Mouse (Mus musculus) liver, embryonic 14.5 days (tissue): ENCODE data around the gene Metap2. TPM values are rescaled to one million over a fixed set of nuclear protein-coding genes. Genes with fewer than 3 reads are reported as not detected.
"Not testable (repeated sequence)": the region's sequence is repeated elsewhere in the genome, so short reads cannot be mapped to it uniquely, and the experiment has no call there.

Experiments used
- ATAC-seq: fragments of 200-750 bp; cut with Nextera tagmentation; 2 replicates; pipeline ENCODE4 v1.8.0; 2017; ENCODE audit warnings: moderate number of reproducible peaks, mild to moderate bottlenecking, moderate library complexity; ENCODE audit not compliant: insufficient read depth
- DNase-seq, 3 experiments: peaks; one replicate each; pipeline ENCODE4 v3.0.0-alpha.2; 2012 to 2013; ENCODE audit warnings: low read depth in 3 of 3, low spot score in 3 of 3
- H3K27ac ChIP-seq: fragments of 300-500 bp; sonication (generic); 2 replicates; pipeline ENCODE4 v1.5.1; 2014; ENCODE audit warnings: moderate library complexity, mild to moderate bottlenecking, control low read depth, inconsistent platforms
- H3K27me3 ChIP-seq: fragments of 300-500 bp; sonication (generic); 2 replicates; pipeline ENCODE4 v1.6.1; 2014; ENCODE audit warnings: mild to moderate bottlenecking, low read length, moderate library complexity; ENCODE audit not compliant: control insufficient read depth, insufficient read depth
- H3K36me3 ChIP-seq: fragments of 300-500 bp; sonication (generic); replicated peaks from 2 replicates; pipeline ENCODE4 v1.6.1; 2014; ENCODE audit warnings: low read depth; ENCODE audit not compliant: control insufficient read depth, insufficient read depth
- H3K4me1 ChIP-seq, 2 experiments: fragments of 200-500 bp in 1 of 2; fragments of 300-500 bp in 1 of 2; sonication (generic) in 1 of 2; replicated peaks; 2 replicates each; pipeline ENCODE4 v1.6.1; 2012 to 2014; ENCODE audit warnings: antibody characterized with exemption in 1 of 2, inconsistent platforms in 1 of 2, low read length in 1 of 2; ENCODE audit not compliant: control insufficient read depth in 2 of 2, insufficient read depth in 2 of 2
- H3K4me2 ChIP-seq: fragments of 300-500 bp; sonication (generic); 2 replicates; pipeline ENCODE4 v1.6.1; 2014; ENCODE audit warnings: low read depth, mild to moderate bottlenecking, control low read depth, moderate library complexity
- H3K4me3 ChIP-seq, 2 experiments: fragments of 200-500 bp in 1 of 2; fragments of 300-500 bp in 1 of 2; sonication (generic) in 1 of 2; 2 replicates each; pipeline ENCODE4 v1.5.1; 2012 to 2014; ENCODE audit warnings: low read depth in 2 of 2, low read length in 2 of 2, mild to moderate bottlenecking in 2 of 2, control low read depth in 1 of 2, inconsistent platforms in 1 of 2, moderate library complexity in 1 of 2; ENCODE audit not compliant: insufficient read depth in 1 of 2
- H3K9ac ChIP-seq: fragments of 300-500 bp; sonication (generic); replicated peaks from 2 replicates; pipeline ENCODE4 v1.6.1; 2014; ENCODE audit warnings: mild to moderate bottlenecking, control low read depth, moderate library complexity
- H3K9me3 ChIP-seq: fragments of 300-500 bp; sonication (generic); 2 replicates; pipeline ENCODE4 v1.6.1; 2016; ENCODE audit warnings: low read length, mixed read lengths; ENCODE audit not compliant: control insufficient read depth
- CTCF ChIP-seq: IDR thresholded peaks from 2 replicates; pipeline ENCODE4 v1.5.1; 2016; ENCODE audit warnings: antibody characterized with exemption, low read depth, control low read depth
- WGBS: fragments of 180-500 bp; shearing (Covaris S2); extraction: QIAGEN DNeasy Blood & Tissue Kit; methylation state at CpG from one replicate; pipeline ENCODE4 v1.1.7; 2014; ENCODE audit not compliant: insufficient replicate concordance; 5-methylcytosine and 5-hydroxymethylcytosine counted together
- polyA plus RNA-seq, 2 experiments: library from polyadenylated mRNA; depleted of rRNA in 1 of 2; stranded (reverse) in 1 of 2; unstranded in 1 of 2; fragments of >200 nt; fragmentation: Nextera tagmentation in 1 of 2; extraction: Ambion mirVana in 1 of 2; gene quantifications; 2 replicates each; pipeline versions ENCODE4 v1.2.1 to v1.2.3; 2012 to 2014

Metap2 gene
- polyA plus RNA-seq, 2 experiments, result 176 to 181 TPM

GRCm38 (mm10) chr10:93809438-93809837 lies 87.5 kb downstream of the Metap2 start:
- not testable (repeated sequence) for H3K9me3 ChIP-seq, H3K4me3 ChIP-seq, H3K4me2 ChIP-seq, H3K4me1 ChIP-seq, DNase-seq, H3K27ac ChIP-seq, ATAC-seq, H3K9ac ChIP-seq, H3K36me3 ChIP-seq, H3K27me3 ChIP-seq
- WGBS, result 78% methylated on average over 8 of the region's 8 CpGs
- TF ChIP-seq CTCF, result 0 out of 2 replicates have a peak, but pooled peaks have one; percentile 12

Other genes with a start within 250 kb of the Metap2 start
- gene Usp44, start 65.5 kb downstream of the Metap2 start, polyA plus RNA-seq (2012; rRNA removed), result 0.98 and 1.5 TPM in 2 replicates
- 1.5 and 2.2 TPM in 2 replicates for gene Usp44, start 65.5 kb downstream of the Metap2 start, polyA plus RNA-seq (2014; fragmentation: Nextera tagmentation; extraction: Ambion mirVana)
- 4.9 and 6.6 TPM in 2 replicates for gene Vezt, start 138.7 kb upstream of the Metap2 start, polyA plus RNA-seq (2012; rRNA removed)
- gene Vezt, start 138.7 kb upstream of the Metap2 start, polyA plus RNA-seq (2014; fragmentation: Nextera tagmentation; extraction: Ambion mirVana), result 12.7 and 14.6 TPM in 2 replicates
- 2.5 and 2.9 TPM in 2 replicates for gene Fgd6, start 138.9 kb upstream of the Metap2 start, polyA plus RNA-seq (2012; rRNA removed)
- gene Fgd6, start 138.9 kb upstream of the Metap2 start, polyA plus RNA-seq (2014; fragmentation: Nextera tagmentation; extraction: Ambion mirVana), result 2.4 and 2.9 TPM in 2 replicates